Mouse (Mus musculus): Measurements from ENCODE around the gene Hmga2. TPM values are rescaled to one million over a fixed set of nuclear protein-coding genes. Genes with fewer than 3 reads are reported as not detected.
A peak's percentile ranks its signal among the peaks of the same experiment; 100 is the strongest.

Gene Hmga2
- polyA plus RNA-seq, 1 experiment from 2014 or later = 2.1 TPM

- WGBS = 85% methylated on average over 17 of the region's 17 CpGs
- Histone ChIP-seq H3K27me3 (ENCODE audit: control insufficient read depth, insufficient read depth, low read length) (peaks cover 7% of the 10 kb centered on the region; the same call in 1 of the 2 replicates), H3K9me3 (ENCODE audit: control insufficient read depth, low read length) (no peaks in the 10 kb centered on the region), H3K4me2 (replicated peaks) (no peak overlapping the region), H3K36me3 (replicated peaks; ENCODE audit: control insufficient read depth, insufficient read depth) (no peaks in the 10 kb centered on the region), H3K4me3 (replicated peaks; ENCODE audit: low read length) (no peak overlapping the region), H3K27ac (no peak overlapping the region), H3K9ac (no peak overlapping the region), H3K4me1 (replicated peaks; ENCODE audit: control insufficient read depth, insufficient read depth, low read length) (peaks cover 2% of the 10 kb centered on the region)
- ATAC-seq (ENCODE audit: low FRiP score) (no peak), DNase-seq (ENCODE audit: low spot score) (no peak)
Measured at GRCm38 (mm10) chr10:120397211-120397631, 79.0 kb downstream of the Hmga2 start.

- no peak for ATAC-seq (ENCODE audit: low FRiP score)
- no peak overlapping the region for H3K4me3 ChIP-seq (replicated peaks; ENCODE audit: low read length)
Measured at GRCm38 (mm10) chr10:120395550-120395949, 80.7 kb downstream of the Hmga2 start.

GRCm38 (mm10) chr10:120394740-120395139, 81.5 kb downstream of the Hmga2 start:
- Histone ChIP-seq H3K4me1 (replicated peaks; ENCODE audit: control insufficient read depth, insufficient read depth, low read length) (peaks cover 16% of the 10 kb centered on the region), H3K9me3 (ENCODE audit: control insufficient read depth, low read length) (no peaks in the 10 kb centered on the region), H3K9ac (no peak overlapping the region), H3K4me2 (replicated peaks) (no peak overlapping the region), H3K27ac (no peak overlapping the region), H3K36me3 (replicated peaks; ENCODE audit: control insufficient read depth, insufficient read depth) (no peaks in the 10 kb centered on the region), H3K27me3 (ENCODE audit: control insufficient read depth, insufficient read depth, low read length) (peaks cover 10% of the 10 kb centered on the region; the same call in 1 of the 2 replicates), H3K4me3 (replicated peaks; ENCODE audit: low read length) (no peak overlapping the region)
- no peak for ATAC-seq (ENCODE audit: low FRiP score)
- 91% methylated on average over 9 of the region's 9 CpGs for WGBS
- DNase-seq (ENCODE audit: low spot score) = no peak

More at GRCm38 (mm10) chr10:120395550-120395949, 80.7 kb downstream of the Hmga2 start:
- Histone ChIP-seq H3K36me3 (replicated peaks; ENCODE audit: control insufficient read depth, insufficient read depth) (no peaks in the 10 kb centered on the region), H3K9ac (no peak overlapping the region), H3K4me1 (replicated peaks; ENCODE audit: control insufficient read depth, insufficient read depth, low read length) (peaks cover 16% of the 10 kb centered on the region), H3K4me2 (replicated peaks) (no peak overlapping the region), H3K9me3 (ENCODE audit: control insufficient read depth, low read length) (no peaks in the 10 kb centered on the region), H3K27me3 (ENCODE audit: control insufficient read depth, insufficient read depth, low read length) (peaks cover 10% of the 10 kb centered on the region; the same call in 1 of the 2 replicates), H3K27ac (no peak overlapping the region)
- DNase-seq (ENCODE audit: low spot score) = no peak
- WGBS = 67% methylated on average over 6 of the region's 6 CpGs

GRCm38 (mm10) chr10:120391971-120392716, 84.1 kb downstream of the Hmga2 start:
- H3K9ac ChIP-seq = no peak overlapping the region
- 36% methylated on average over 14 of the region's 14 CpGs for WGBS
- peaks cover 23% of the 10 kb centered on the region for H3K4me1 ChIP-seq (replicated peaks; ENCODE audit: control insufficient read depth, insufficient read depth, low read length)
- H3K27me3 ChIP-seq (ENCODE audit: control insufficient read depth, insufficient read depth, low read length) = peaks cover 10% of the 10 kb centered on the region; the same call in 1 of the 2 replicates
- no peak overlapping the region for H3K27ac ChIP-seq
- H3K4me3 ChIP-seq (replicated peaks; ENCODE audit: low read length) = no peak overlapping the region
- H3K4me2 ChIP-seq (replicated peaks) = peak overlapping the region; percentile 34; the same call in 1 of the 2 replicates
- DNase-seq (ENCODE audit: low spot score) (no peak), ATAC-seq (ENCODE audit: low FRiP score) (no peak)
- no peaks in the 10 kb centered on the region for H3K36me3 ChIP-seq (replicated peaks; ENCODE audit: control insufficient read depth, insufficient read depth)
- H3K9me3 ChIP-seq (ENCODE audit: control insufficient read depth, low read length) = no peaks in the 10 kb centered on the region

GRCm38 (mm10) chr10:120390912-120391835, 85.1 kb downstream of the Hmga2 start:
- H3K27ac ChIP-seq = peak overlapping the region; percentile 4; the same call in 1 of the 2 replicates
- no peaks in the 10 kb centered on the region for H3K9me3 ChIP-seq (ENCODE audit: control insufficient read depth, low read length)
- no peak for DNase-seq (ENCODE audit: low spot score)
- peaks cover 23% of the 10 kb centered on the region for H3K4me1 ChIP-seq (replicated peaks; ENCODE audit: control insufficient read depth, insufficient read depth, low read length)
- no peaks in the 10 kb centered on the region for H3K36me3 ChIP-seq (replicated peaks; ENCODE audit: control insufficient read depth, insufficient read depth)
- whole genome bisulfite sequencing = 23% methylated on average over 28 of the region's 28 CpGs
- H3K9ac ChIP-seq = no peak overlapping the region
- no peak for ATAC-seq (ENCODE audit: low FRiP score)
- peak overlapping the region; percentile 34 for H3K4me2 ChIP-seq (replicated peaks)
- no peak overlapping the region for H3K4me3 ChIP-seq (replicated peaks; ENCODE audit: low read length)
- H3K27me3 ChIP-seq (ENCODE audit: control insufficient read depth, insufficient read depth, low read length) = peaks cover 16% of the 10 kb centered on the region; the same call in 1 of the 2 replicates

DNA sequence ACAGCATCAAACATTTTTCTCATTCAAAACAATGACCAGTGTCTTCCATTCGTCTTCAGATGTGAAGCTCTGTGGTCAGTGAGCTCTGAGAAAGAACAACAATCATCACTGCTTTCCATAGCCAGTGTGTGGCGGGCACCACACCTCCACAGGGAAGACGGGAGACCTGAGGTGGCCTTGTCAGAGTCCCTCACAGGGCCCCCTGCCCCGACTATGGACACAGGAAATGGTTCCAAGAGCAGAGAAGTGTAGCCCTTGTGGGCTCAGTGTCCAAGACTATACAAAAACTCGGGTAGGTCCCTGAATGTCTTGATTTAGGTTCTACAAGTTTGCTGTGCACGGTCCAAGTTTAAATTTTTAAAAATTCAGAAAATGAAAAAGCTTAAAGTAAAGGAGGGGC, 86.6 kb downstream of the Hmga2 start:
- H3K4me2 ChIP-seq (replicated peaks) = no peak overlapping the region
- ATAC-seq (ENCODE audit: low FRiP score) = no peak
- H3K4me1 ChIP-seq (replicated peaks; ENCODE audit: control insufficient read depth, insufficient read depth, low read length) = peaks cover 27% of the 10 kb centered on the region
- H3K36me3 ChIP-seq (replicated peaks; ENCODE audit: control insufficient read depth, insufficient read depth) = no peaks in the 10 kb centered on the region
- H3K27ac ChIP-seq = no peak overlapping the region
- no peak for DNase-seq (ENCODE audit: low spot score)
- H3K4me3 ChIP-seq (replicated peaks; ENCODE audit: low read length) = no peak overlapping the region
- no peaks in the 10 kb centered on the region for H3K9me3 ChIP-seq (ENCODE audit: control insufficient read depth, low read length)
- 68% methylated on average over 6 of the region's 6 CpGs for WGBS
- peaks cover 18% of the 10 kb centered on the region; the same call in 1 of the 2 replicates for H3K27me3 ChIP-seq (ENCODE audit: control insufficient read depth, insufficient read depth, low read length)
- H3K9ac ChIP-seq = no peak overlapping the region

- peaks cover 30% of the 10 kb centered on the region for H3K4me1 ChIP-seq (replicated peaks; ENCODE audit: control insufficient read depth, insufficient read depth, low read length)
Measured at GRCm38 (mm10) chr10:120388966-120389365, 87.3 kb downstream of the Hmga2 start.

DNA sequence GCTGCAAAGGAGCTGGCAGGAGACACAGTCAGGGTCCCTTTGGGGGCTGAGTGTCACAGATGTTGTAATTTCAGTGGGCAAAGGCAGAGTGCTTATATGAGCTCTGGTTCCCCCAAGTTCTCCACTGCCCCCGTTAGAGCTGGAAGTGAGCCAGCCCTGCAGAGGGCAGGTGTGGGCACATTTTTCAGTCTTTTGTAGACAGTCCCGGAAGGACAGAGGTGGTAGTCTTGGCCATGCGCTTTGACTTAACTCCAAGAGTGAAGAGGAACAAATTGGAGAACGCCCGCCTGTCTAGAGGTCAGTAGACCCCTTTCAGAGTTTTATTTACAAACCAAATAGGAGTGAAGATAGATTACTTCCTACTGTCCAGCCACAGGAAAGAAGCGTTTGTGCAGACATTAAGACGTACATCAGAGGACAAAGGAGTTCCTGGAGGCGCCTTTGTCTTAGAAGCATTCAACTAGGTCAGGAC, 87.8 kb downstream of the Hmga2 start:
- no peaks in the 10 kb centered on the region for H3K36me3 ChIP-seq (replicated peaks; ENCODE audit: control insufficient read depth, insufficient read depth)
- no peak for DNase-seq (ENCODE audit: low spot score)
- H3K27me3 ChIP-seq (ENCODE audit: control insufficient read depth, insufficient read depth, low read length) = peaks cover 18% of the 10 kb centered on the region; the same call in 1 of the 2 replicates
- peaks cover 32% of the 10 kb centered on the region for H3K4me1 ChIP-seq (replicated peaks; ENCODE audit: control insufficient read depth, insufficient read depth, low read length)
- WGBS = 18% methylated on average over 8 of the region's 8 CpGs
- H3K4me3 ChIP-seq (replicated peaks; ENCODE audit: low read length) = no peak overlapping the region
- H3K9me3 ChIP-seq (ENCODE audit: control insufficient read depth, low read length) = no peaks in the 10 kb centered on the region
- H3K4me2 ChIP-seq (replicated peaks) = no peak overlapping the region
- no peak overlapping the region for H3K27ac ChIP-seq
- ATAC-seq (ENCODE audit: low FRiP score) = no peak
- no peak overlapping the region for H3K9ac ChIP-seq

More at GRCm38 (mm10) chr10:120388966-120389365, 87.3 kb downstream of the Hmga2 start:
- Histone ChIP-seq H3K27ac (no peak overlapping the region), H3K4me3 (replicated peaks; ENCODE audit: low read length) (no peak overlapping the region), H3K36me3 (replicated peaks; ENCODE audit: control insufficient read depth, insufficient read depth) (no peaks in the 10 kb centered on the region), H3K9ac (no peak overlapping the region), H3K4me2 (replicated peaks) (no peak overlapping the region), H3K9me3 (ENCODE audit: control insufficient read depth, low read length) (no peaks in the 10 kb centered on the region), H3K27me3 (ENCODE audit: control insufficient read depth, insufficient read depth, low read length) (peaks cover 18% of the 10 kb centered on the region; the same call in 1 of the 2 replicates)
- DNase-seq (ENCODE audit: low spot score) = peak; percentile 55
- ATAC-seq (ENCODE audit: low FRiP score) = no peak
- 23% methylated on average over 10 of the region's 10 CpGs for WGBS

GRCm38 (mm10) chr10:120387105-120387504, 89.2 kb downstream of the Hmga2 start:
- no peak for DNase-seq (ENCODE audit: low spot score)
- 70% methylated on average over 8 of the region's 8 CpGs for WGBS
- H3K9me3 ChIP-seq (ENCODE audit: control insufficient read depth, low read length) = no peaks in the 10 kb centered on the region
- ATAC-seq (ENCODE audit: low FRiP score) = no peak
- 0 out of 2 replicates have a peak, but pooled peaks cover 9% of the 10 kb centered on the region for H3K27me3 ChIP-seq (ENCODE audit: control insufficient read depth, insufficient read depth, low read length)
- H3K4me3 ChIP-seq (replicated peaks; ENCODE audit: low read length) = no peak overlapping the region
- H3K4me1 ChIP-seq (replicated peaks; ENCODE audit: control insufficient read depth, insufficient read depth, low read length) = peaks cover 30% of the 10 kb centered on the region
- H3K27ac ChIP-seq = no peak overlapping the region
- no peak overlapping the region for H3K4me2 ChIP-seq (replicated peaks)
- H3K9ac ChIP-seq = no peak overlapping the region
- no peaks in the 10 kb centered on the region for H3K36me3 ChIP-seq (replicated peaks; ENCODE audit: control insufficient read depth, insufficient read depth)

Measured in hindbrain, embryonic 14.5 days (tissue).